Mouse (Mus musculus): ENCODE data around the gene C4bp. TPM values are rescaled to one million over a fixed set of nuclear protein-coding genes. Genes with fewer than 3 reads are reported as not detected.

C4bp gene
- polyA plus RNA-seq (2017; shearing (Covaris generic)) = under 1 TPM in 1 of 2 experiments, not detected in 1; 0.34 TPM

DNA sequence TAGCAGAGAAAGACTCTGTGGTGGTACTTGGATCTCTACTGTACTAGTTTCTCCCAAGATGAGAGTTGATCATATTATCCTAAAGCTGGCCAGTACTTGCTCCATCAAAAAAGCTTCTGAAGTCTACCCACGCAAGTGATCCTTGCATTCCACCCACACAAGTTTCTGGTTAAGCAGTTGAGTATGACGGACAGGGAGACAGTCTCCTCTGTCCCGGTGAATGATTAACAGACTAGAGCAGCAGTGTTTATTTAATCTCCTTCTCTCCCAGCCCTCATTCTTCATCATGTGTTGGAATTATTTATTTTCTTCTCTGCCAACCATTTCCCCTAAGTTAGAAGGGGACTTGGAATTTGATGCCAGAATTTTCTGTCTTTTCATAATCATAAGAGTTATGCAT lies at the start of gene C4bp:
TSS of gene C4bp (minus strand) at position 179 of the 400 bp plus-strand sequence.

DNA sequence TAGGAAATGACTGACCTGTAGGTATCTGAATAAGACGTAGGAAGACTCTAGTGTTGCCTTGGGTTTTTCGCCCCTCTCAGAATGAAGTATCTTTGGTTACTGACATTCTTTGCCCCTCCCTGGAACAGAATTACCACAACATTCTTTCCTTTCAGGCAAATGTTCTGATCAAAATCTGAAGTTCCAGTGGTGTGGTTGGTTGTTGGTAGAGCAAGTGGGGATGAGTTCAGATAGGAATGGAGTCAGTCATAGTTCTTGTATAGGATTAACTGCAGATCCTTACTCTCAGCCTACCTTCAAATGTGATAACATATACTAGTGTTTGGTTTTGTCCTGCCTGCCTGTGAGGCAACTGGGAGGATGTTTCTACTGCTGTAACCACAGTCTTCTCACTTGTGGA lies 31.9 kb downstream of the C4bp start, which contains the start of gene Zp3r:
TSS of gene Zp3r (minus strand) at position 101 of the 400 bp plus-strand sequence.

Other genes with a start within 250 kb of the C4bp start
- gene Cd55b, start 238.6 kb downstream of the C4bp start, polyA plus RNA-seq (2017; shearing (Covaris generic)) = 1 to 10 TPM in 1 of 2 experiments, not detected in 1; 1.7 TPM
- 10 to 100 TPM; 33.9 to 43.3 TPM for gene Cd55, start 198.9 kb downstream of the C4bp start, polyA plus RNA-seq (2017; shearing (Covaris generic))
- under 1 TPM in 1 of 2 experiments, not detected in 1; 0.28 TPM for gene Zp3r, start 32.0 kb downstream of the C4bp start, polyA plus RNA-seq (2017; shearing (Covaris generic))
- not detected for gene Gm29427, start 54.2 kb upstream of the C4bp start, polyA plus RNA-seq (2017; shearing (Covaris generic))
- 1 to 10 TPM; 5.3 to 5.8 TPM for gene Yod1, start 55.7 kb upstream of the C4bp start, polyA plus RNA-seq (2017; shearing (Covaris generic))
- gene Pfkfb2, start 67.6 kb upstream of the C4bp start, polyA plus RNA-seq (2017; shearing (Covaris generic)) = 1 to 10 TPM; 2.3 TPM
- gene AA986860, start 70.3 kb upstream of the C4bp start, polyA plus RNA-seq (2017; shearing (Covaris generic)) = under 1 TPM; 0.51 to 0.92 TPM
- not detected for gene Fcamr, start 139.3 kb upstream of the C4bp start, polyA plus RNA-seq (2017; shearing (Covaris generic))
- not detected for gene Pigr, start 165.1 kb upstream of the C4bp start, polyA plus RNA-seq (2017; shearing (Covaris generic))
- gene Fcmr, start 204.0 kb upstream of the C4bp start, polyA plus RNA-seq (2017; shearing (Covaris generic)) = 1 to 10 TPM; 4.6 to 6.9 TPM
- gene Il24, start 225.8 kb upstream of the C4bp start, polyA plus RNA-seq (2017; shearing (Covaris generic)) = not detected
- gene Il20, start 249.8 kb upstream of the C4bp start, polyA plus RNA-seq (2017; shearing (Covaris generic)) = under 1 TPM in 1 of 2 experiments, not detected in 1; 0.26 TPM